ENCODE assay signal across 9 mouse cellular contexts in the genomic region with DNA sequence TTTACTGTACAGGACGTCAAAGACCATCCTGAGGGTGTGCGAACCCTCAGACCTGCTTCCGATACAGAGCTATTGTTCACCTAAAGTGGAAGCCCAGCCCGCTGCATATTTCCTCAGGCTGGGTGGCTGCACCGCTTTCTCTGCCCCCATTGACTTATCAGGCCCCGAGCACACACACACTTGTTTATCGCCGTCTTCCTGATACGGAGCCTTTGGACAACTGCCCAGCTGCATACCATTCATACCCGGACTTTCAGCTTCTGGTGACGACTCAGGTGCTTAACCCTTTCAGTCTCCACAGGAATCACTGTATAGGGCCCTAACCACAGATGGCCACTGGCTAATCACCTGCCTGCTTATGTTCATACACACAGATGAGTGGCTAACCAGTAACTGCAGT.
DNase-seq lines count a peak whose midpoint lies in the region; ATAC-seq and TF ChIP-seq lines count a peak whose summit lies in the region.
"Had no signal": no experiment of that assay in that cellular context is flagged by ENCODE, and none has a peak within 500 bp of the region (broad histone marks: within the 10 kb centered on the region; RNA-seq: fewer than 3 reads in every experiment).

No protein-coding gene starts in this region.

- H3K27ac ChIP-seq in heart, adult 2 months: peak overlapping the region; percentile 7; the same call in 1 of the 2 replicates
- H3K27ac ChIP-seq in kidney, embryonic 16.5 days (ENCODE audit: low read length): no peak overlapping the region
- H3K27ac ChIP-seq: neural tube, embryonic 12.5 days had no signal

- DNase-seq in 3T3-L1 (ENCODE audit: low read depth, low spot score): peak; percentile 55
- DNase-seq in MEL-GATA-1-ER (ENCODE audit: extremely low read depth, low read depth): peak; percentile 31
- DNase-seq in heart, adult 2 months: peak; percentile 70 to 83
- DNase-seq in lung, postnatal 10 days: peak; percentile 90
- no peak for DNase-seq in layer of hippocampus, postnatal 25 days (ENCODE audit: extremely low spot score in 1 of 2, low spot score in 1 of 2)
- DNase-seq in thymus, postnatal 14 days: no peak
- DNase-seq in left cerebral cortex, postnatal 14 days (ENCODE audit: low spot score in 2 of 2): no peak

- H3K27me3 ChIP-seq in heart, adult 2 months (ENCODE audit: control insufficient read depth, insufficient read depth, low read length): no peaks in the 10 kb centered on the region
- H3K27me3 ChIP-seq in kidney, embryonic 16.5 days (ENCODE audit: insufficient read depth, low read length): no peaks in the 10 kb centered on the region
- H3K27me3 ChIP-seq: neural tube, embryonic 12.5 days had no signal

- no peak for TF ChIP-seq CTCF in heart, adult 2 months (IDR thresholded peaks at IDR 0.05)

- no peak overlapping the region for H3K9ac ChIP-seq in heart, adult 2 months (ENCODE audit: low read depth, low read length)
- no peak overlapping the region for H3K9ac ChIP-seq in kidney, embryonic 16.5 days (replicated peaks; ENCODE audit: low read length)
- H3K9ac ChIP-seq: neural tube, embryonic 12.5 days had no signal

- no peak overlapping the region for H3K4me3 ChIP-seq in heart, adult 2 months
- H3K4me3 ChIP-seq in kidney, embryonic 16.5 days (ENCODE audit: low read length): no peak overlapping the region
- H3K4me3 ChIP-seq: neural tube, embryonic 12.5 days had no signal

- no peaks in the 10 kb centered on the region for H3K9me3 ChIP-seq in kidney, embryonic 16.5 days (ENCODE audit: low read length)
- H3K9me3 ChIP-seq: neural tube, embryonic 12.5 days had no signal

- H3K79me2 ChIP-seq in heart, adult 2 months (replicated peaks; ENCODE audit: control insufficient read depth, insufficient read depth, low read length): no peaks in the 10 kb centered on the region

- WGBS in heart, adult 2 months: 15% methylated on average over 11 of the region's 11 CpGs
- WGBS in kidney, embryonic 16.5 days: 22% methylated on average over 11 of the region's 11 CpGs

- H3K36me3 ChIP-seq in heart, adult 2 months (ENCODE audit: control insufficient read depth, insufficient read depth, low read length): 0 out of 2 replicates have a peak, but pooled peaks cover 6% of the 10 kb centered on the region
- no peaks in the 10 kb centered on the region for H3K36me3 ChIP-seq in kidney, embryonic 16.5 days (ENCODE audit: insufficient read depth, low read length)
- H3K36me3 ChIP-seq: neural tube, embryonic 12.5 days had no signal

- intact Hi-C loops in heart, adult 2 months (cut with DNase I): loop anchor here (1.0 to 5.0 kb wide), 6 partner anchors 21 to 170 kb away; no protein-coding TSS in a partner anchor
- intact Hi-C loops in left cerebral cortex, postnatal 14 days (cut with DNase I): no loop called here

- peak; percentile 47; the same call in 1 of the 2 replicates for TF ChIP-seq POLR2A in heart, adult 2 months (IDR thresholded peaks at IDR 0.05; ENCODE audit: insufficient read depth, low read depth, low read length)

- ATAC-seq in kidney, embryonic 16.5 days (ENCODE audit: low FRiP score, low TSS enrichment): peak; percentile 91

- 0 out of 2 replicates have a peak overlapping the region, but pooled peaks have one; percentile 21 for H3K4me2 ChIP-seq in kidney, embryonic 16.5 days (replicated peaks; ENCODE audit: low read depth, low read length)
- H3K4me2 ChIP-seq: neural tube, embryonic 12.5 days had no signal

- TF ChIP-seq EP300 in heart, adult 2 months (IDR thresholded peaks at IDR 0.05; ENCODE audit: insufficient read depth, low read depth, low read length): peak; percentile 90

- H3K4me1 ChIP-seq in heart, adult 2 months (ENCODE audit: control insufficient read depth, insufficient read depth, low read length): peaks cover 11% of the 10 kb centered on the region
- H3K4me1 ChIP-seq in kidney, embryonic 16.5 days (ENCODE audit: insufficient read depth, low read length): peaks cover 20% of the 10 kb centered on the region

Comparison
In these comparisons a context has a peak if more than half of its experiments do, and no peak if none do; other contexts are left out.
1. DNase-seq: peak in 3T3-L1 (single experiment), MEL-GATA-1-ER (single experiment), heart, adult 2 months (2 of 2) and lung, postnatal 10 days (single experiment); none in layer of hippocampus, postnatal 25 days (0 of 2), thymus, postnatal 14 days (single experiment) and left cerebral cortex, postnatal 14 days (0 of 2).